Mouse (Mus musculus) CD4-positive helper T cell, adult 2 months (primary cell): Measurements from ENCODE around the gene Fancm.
"Not testable (repeated sequence)": the region's sequence is repeated elsewhere in the genome, so short reads cannot be mapped to it uniquely, and the experiment has no call there.

Source experiments
- DNase-seq: peaks from one replicate; pipeline ENCODE4 v3.0.0-alpha.2; 2012; ENCODE audit warnings: low read depth, missing footprints, low spot score

The Fancm gene

GRCm38 (mm10) chr12:65075085-65075732 is at the start of gene Fancm:
Gene Fancm, plus strand, starts transcription at chr12:65075603.
- DNase-seq, result peak; percentile 95

- no peak for DNase-seq
Measured at GRCm38 (mm10) chr12:65035839-65036189, 39.6 kb upstream of the Fancm start.

GRCm38 (mm10) chr12:65036190-65036870 is 39.1 kb upstream of the Fancm start, which contains the start of gene Prpf39:
Gene Prpf39, plus strand, starts transcription at chr12:65036333.
- peak; percentile 94 for DNase-seq

GRCm38 (mm10) chr12:65036892-65037545 is 38.4 kb upstream of the Fancm start:
- DNase-seq, result peak; percentile 21

- peak; percentile 25 for DNase-seq
Measured at GRCm38 (mm10) chr12:65037546-65037937, 37.9 kb upstream of the Fancm start.

- DNase-seq, result no peak
Measured at GRCm38 (mm10) chr12:65048799-65049198, 26.6 kb upstream of the Fancm start.

GRCm38 (mm10) chr12:65058203-65058602 is 17.2 kb upstream of the Fancm start:
- no peak for DNase-seq

GRCm38 (mm10) chr12:65061082-65061481 is 14.3 kb upstream of the Fancm start:
- no peak for DNase-seq

- peak; percentile 80 for DNase-seq
Measured at GRCm38 (mm10) chr12:65065241-65065640, 10.2 kb upstream of the Fancm start.

- no peak for DNase-seq
Measured at GRCm38 (mm10) chr12:65066234-65066633, 9.2 kb upstream of the Fancm start.

GRCm38 (mm10) chr12:65068409-65068808 is 7.0 kb upstream of the Fancm start:
- no peak for DNase-seq

- peak; percentile 21 for DNase-seq
Measured at GRCm38 (mm10) chr12:65072911-65073610, 2.3 kb upstream of the Fancm start.

GRCm38 (mm10) chr12:65073611-65074178 is 1.7 kb upstream of the Fancm start, which contains the start of gene Fkbp3:
Gene Fkbp3, minus strand, starts transcription at chr12:65074007.
- DNase-seq, result peak; percentile 98

- DNase-seq, result peak; percentile 21
Measured at GRCm38 (mm10) chr12:65074651-65075050, 752 bp upstream of the Fancm start.

GRCm38 (mm10) chr12:65075733-65076310 is 419 bp downstream of the Fancm start:
- no peak for DNase-seq

- no peak for DNase-seq
Measured at GRCm38 (mm10) chr12:65076906-65077305, 1.5 kb downstream of the Fancm start.

- no peak for DNase-seq
Measured at GRCm38 (mm10) chr12:65108746-65109145, 33.3 kb downstream of the Fancm start.

- DNase-seq, result no peak
Measured at GRCm38 (mm10) chr12:65111503-65111902, 36.1 kb downstream of the Fancm start.

- DNase-seq, result no peak
Measured at GRCm38 (mm10) chr12:65112811-65113210, 37.4 kb downstream of the Fancm start.

GRCm38 (mm10) chr12:65113925-65114324 is 38.5 kb downstream of the Fancm start:
- DNase-seq, result no peak

GRCm38 (mm10) chr12:65114978-65115377 is 39.6 kb downstream of the Fancm start:
- DNase-seq, result not testable (repeated sequence)
